Mouse (Mus musculus): ENCODE measurements around the gene Ints2.

DNA sequence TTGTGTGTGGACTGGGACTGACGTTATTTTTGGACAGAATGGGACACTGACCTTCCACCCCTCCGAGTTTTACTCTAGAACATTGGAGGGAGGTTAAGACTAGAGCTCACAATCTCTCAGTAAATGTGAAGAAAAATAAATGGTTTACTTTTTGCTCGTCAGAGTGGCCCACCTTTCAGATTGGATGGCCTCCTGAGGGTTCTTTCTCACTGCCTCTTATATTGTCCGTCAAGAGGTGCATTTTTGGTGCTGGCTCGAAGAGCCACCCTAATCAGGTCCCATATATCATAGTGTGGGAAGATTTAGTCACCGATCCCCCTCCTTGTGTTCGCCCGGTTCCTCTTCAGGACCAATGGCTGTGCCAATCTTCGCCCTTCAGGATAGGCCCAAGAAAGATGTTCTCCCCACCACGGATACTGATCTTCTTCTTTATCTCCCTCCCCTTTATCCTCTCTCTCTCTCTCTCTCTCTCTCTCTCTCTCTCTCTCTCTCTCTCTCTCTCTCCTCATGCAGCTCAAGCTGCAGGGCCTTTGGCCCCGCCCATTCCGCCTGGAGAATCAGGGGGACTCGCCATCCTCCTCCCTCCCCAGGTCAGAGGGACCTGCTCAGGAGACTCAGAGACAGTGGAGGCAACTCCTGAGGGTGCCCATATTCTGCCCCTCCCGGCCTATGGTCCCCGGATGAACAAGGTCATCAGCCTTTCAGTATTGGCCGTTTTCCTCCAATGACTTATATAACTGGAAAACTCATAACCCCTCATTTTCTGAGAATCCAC, 55.3 kb downstream of the Ints2 start:
- TF ChIP-seq ZNF384 (IDR thresholded peaks at IDR 0.05; ENCODE audit: low read depth, low read length) (no peak), MAFK (IDR thresholded peaks at IDR 0.05; ENCODE audit: insufficient read depth, low read depth, low read length) (no peak), HCFC1 (IDR thresholded peaks at IDR 0.05; ENCODE audit: borderline replicate concordance, insufficient read depth, low read length) (no peak), ZC3H11A (IDR thresholded peaks at IDR 0.05; ENCODE audit: borderline replicate concordance, low read depth, low read length) (no peak), CHD2 (IDR thresholded peaks at IDR 0.05; ENCODE audit: low read depth, low read length) (no peak)
